Mouse (Mus musculus): ENCODE measurements around the gene Ip6k2. TPM values are rescaled to one million over a fixed set of nuclear protein-coding genes. Genes with fewer than 3 reads are reported as not detected.

The Ip6k2 gene
- polyA plus RNA-seq, 1 experiment from 2014 or later: 89.3 TPM

DNA sequence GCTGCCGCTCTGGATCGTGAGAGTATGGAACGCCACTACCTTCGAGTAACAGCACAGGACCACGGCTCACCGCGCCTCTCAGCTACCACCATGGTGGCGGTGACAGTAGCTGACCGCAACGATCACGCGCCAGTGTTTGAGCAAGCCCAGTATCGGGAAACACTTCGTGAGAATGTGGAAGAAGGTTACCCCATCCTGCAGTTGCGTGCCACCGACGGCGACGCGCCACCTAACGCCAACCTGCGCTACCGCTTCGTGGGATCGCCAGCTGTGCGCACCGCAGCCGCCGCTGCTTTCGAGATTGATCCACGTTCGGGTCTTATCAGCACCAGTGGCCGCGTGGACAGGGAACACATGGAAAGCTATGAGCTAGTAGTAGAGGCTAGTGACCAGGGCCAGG is 43.9 kb downstream of the Ip6k2 start:
- peaks cover 12% of the 10 kb centered on the region; the same call in 1 of the 2 replicates for H3K36me3 ChIP-seq (replicated peaks)
- H3K27ac ChIP-seq: no peak overlapping the region
- H3K27me3 ChIP-seq (ENCODE audit: poor library complexity, severe bottlenecking): peaks cover 98% of the 10 kb centered on the region
- 18% methylated on average over 34 of the region's 34 CpGs for WGBS
- peaks cover 54% of the 10 kb centered on the region for H3K4me1 ChIP-seq
- peak overlapping the region; percentile 69 for H3K4me3 ChIP-seq
- no peaks in the 10 kb centered on the region for H3K9me3 ChIP-seq
- DNase-seq (ENCODE audit: extremely low spot score, low spot score): no peak

DNA sequence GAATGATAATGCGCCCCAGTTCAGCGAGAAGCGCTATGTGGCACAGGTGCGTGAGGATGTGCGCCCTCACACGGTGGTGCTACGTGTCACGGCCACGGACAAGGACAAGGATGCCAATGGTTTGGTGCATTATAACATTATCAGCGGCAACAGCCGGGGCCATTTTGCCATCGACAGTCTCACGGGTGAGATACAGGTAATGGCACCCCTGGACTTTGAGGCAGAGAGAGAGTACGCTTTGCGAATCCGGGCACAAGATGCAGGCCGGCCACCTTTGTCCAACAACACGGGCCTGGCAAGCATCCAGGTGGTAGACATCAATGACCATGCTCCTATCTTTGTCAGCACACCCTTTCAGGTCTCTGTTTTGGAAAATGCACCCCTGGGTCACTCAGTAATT is 44.3 kb downstream of the Ip6k2 start:
- 71% methylated on average over 18 of the region's 18 CpGs for WGBS
- DNase-seq (ENCODE audit: extremely low spot score, low spot score): no peak
- Histone ChIP-seq H3K9me3 (no peaks in the 10 kb centered on the region), H3K27ac (no peak overlapping the region), H3K4me3 (peak overlapping the region; percentile 69), H3K4me1 (peaks cover 59% of the 10 kb centered on the region), H3K36me3 (replicated peaks) (peaks cover 12% of the 10 kb centered on the region; the same call in 1 of the 2 replicates), H3K27me3 (ENCODE audit: poor library complexity, severe bottlenecking) (peaks cover 100% of the 10 kb centered on the region)

GRCm38 (mm10) chr9:108831637-108832036 is 48.0 kb downstream of the Ip6k2 start:
- H3K9me3 ChIP-seq: no peaks in the 10 kb centered on the region
- 8% methylated on average over 23 of the region's 23 CpGs for WGBS
- H3K27me3 ChIP-seq (ENCODE audit: poor library complexity, severe bottlenecking): peaks cover 85% of the 10 kb centered on the region
- no peak overlapping the region for H3K27ac ChIP-seq
- no peak for DNase-seq (ENCODE audit: extremely low spot score, low spot score)
- H3K36me3 ChIP-seq (replicated peaks): peaks cover 34% of the 10 kb centered on the region
- H3K4me3 ChIP-seq: peak overlapping the region; percentile 64
- H3K4me1 ChIP-seq: peaks cover 32% of the 10 kb centered on the region

DNA sequence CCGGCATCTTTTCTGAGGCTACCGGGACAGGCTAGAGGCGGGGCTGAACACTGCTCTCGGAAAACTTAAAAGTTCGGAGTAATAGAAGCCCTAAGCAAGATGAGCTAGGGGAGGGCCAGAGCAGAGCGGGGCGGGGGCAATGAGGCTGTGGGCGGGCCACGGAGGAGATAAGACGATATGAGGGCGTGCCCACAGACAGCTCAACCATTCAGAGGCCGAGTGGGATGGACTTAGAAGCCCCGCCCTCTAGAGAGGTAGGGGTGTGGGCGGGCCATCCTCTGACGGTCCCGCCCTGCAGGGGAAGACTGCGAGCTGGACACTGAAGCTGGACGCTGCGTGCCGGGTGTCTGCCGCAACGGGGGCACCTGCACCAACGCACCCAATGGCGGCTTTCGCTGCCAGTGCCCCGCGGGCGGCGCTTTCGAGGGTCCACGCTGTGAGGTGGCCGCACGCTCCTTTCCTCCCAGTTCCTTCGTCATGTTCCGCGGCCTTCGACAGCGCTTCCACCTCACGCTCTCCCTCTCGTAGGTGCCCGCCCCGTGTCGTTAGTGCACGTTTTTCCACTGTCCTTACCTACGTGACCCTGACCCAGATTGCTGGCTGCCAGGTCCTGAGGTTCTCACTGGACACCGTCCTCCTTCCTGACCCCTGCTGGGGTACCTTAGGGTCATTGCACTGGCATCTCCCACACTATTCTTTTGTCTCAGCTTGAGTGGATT is 49.0 kb downstream of the Ip6k2 start:
- peaks cover 23% of the 10 kb centered on the region for H3K4me1 ChIP-seq
- no peak overlapping the region for H3K27ac ChIP-seq
- peaks cover 75% of the 10 kb centered on the region for H3K27me3 ChIP-seq (ENCODE audit: poor library complexity, severe bottlenecking)
- peak; percentile 88 for DNase-seq (ENCODE audit: extremely low spot score, low spot score)
- no peaks in the 10 kb centered on the region for H3K9me3 ChIP-seq
- H3K4me3 ChIP-seq: peak overlapping the region; percentile 64
- 6% methylated on average over 46 of the region's 46 CpGs for WGBS
- peaks cover 34% of the 10 kb centered on the region for H3K36me3 ChIP-seq (replicated peaks)

DNA sequence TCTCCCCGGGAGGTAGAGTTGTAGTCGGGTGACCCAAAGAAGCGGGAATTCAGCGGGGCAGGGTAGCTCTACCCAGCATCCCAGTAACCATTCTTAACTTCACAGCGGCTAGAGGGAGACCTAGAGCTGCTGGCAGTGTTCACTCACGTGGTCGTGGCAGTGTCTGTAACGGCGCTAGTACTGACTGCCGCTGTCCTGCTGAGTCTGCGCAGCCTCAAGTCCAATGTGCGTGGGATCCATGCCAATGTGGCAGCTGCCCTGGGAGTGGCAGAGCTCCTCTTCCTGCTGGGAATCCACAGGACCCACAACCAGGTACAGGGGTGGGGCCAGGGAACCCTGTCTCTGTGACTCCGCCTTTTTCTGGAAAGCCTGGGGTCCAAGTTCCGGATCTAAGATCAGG is 59.4 kb downstream of the Ip6k2 start:
- peak overlapping the region; percentile 27 for H3K4me3 ChIP-seq
- H3K4me1 ChIP-seq: peaks cover 11% of the 10 kb centered on the region
- no peak for DNase-seq (ENCODE audit: extremely low spot score, low spot score)
- no peak overlapping the region; the same call in 1 of the 2 replicates for H3K27ac ChIP-seq
- peaks cover 26% of the 10 kb centered on the region for H3K27me3 ChIP-seq (ENCODE audit: poor library complexity, severe bottlenecking)
- 22% methylated on average over 14 of the region's 14 CpGs for WGBS
- H3K9me3 ChIP-seq: no peaks in the 10 kb centered on the region
- H3K36me3 ChIP-seq (replicated peaks): peaks cover 16% of the 10 kb centered on the region

DNA sequence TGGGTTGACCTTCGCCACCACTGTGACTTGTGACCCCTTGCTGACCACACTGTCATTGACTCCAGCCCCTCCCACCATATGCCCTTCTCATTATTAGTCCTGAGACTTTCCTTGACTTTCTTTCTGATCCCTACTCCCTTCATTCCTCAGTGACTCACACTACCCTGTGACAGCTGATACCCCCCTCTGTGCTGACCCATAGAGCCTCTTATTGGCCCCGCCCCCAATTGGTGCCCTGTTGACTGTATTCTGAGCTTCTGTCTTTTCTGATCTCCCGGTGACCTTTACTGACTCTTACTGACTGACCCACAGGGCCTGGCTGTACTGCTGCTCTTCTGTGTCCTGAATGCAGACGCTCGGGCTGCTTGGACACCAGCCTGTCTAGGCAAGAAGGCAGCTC is 61.8 kb downstream of the Ip6k2 start:
- Histone ChIP-seq H3K27ac (no peak overlapping the region), H3K4me3 (no peak overlapping the region), H3K36me3 (replicated peaks) (peaks cover 26% of the 10 kb centered on the region), H3K9me3 (no peaks in the 10 kb centered on the region), H3K27me3 (ENCODE audit: poor library complexity, severe bottlenecking) (peaks cover 26% of the 10 kb centered on the region), H3K4me1 (peaks cover 11% of the 10 kb centered on the region)
- no peak for DNase-seq (ENCODE audit: extremely low spot score, low spot score)
- 80% methylated on average over 5 of the region's 5 CpGs for WGBS

DNA sequence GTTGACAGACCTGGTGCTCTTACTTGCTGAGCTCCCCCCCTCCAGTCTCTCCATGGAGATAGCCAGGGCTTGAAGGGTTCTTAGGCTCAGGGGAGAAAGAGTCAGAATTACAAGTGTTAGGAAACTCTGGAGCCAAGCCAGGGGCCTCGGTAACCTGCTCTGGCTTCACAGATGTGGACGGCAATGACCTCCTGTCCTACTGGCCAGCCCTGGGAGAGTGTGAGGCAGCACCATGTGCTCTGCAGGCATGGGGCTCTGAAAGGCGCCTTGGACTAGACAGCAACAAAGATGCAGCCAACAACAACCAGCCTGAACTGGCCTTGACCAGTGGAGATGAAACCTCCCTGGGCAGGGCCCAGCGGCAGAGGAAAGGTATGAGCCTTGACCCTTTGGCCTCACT is 63.8 kb downstream of the Ip6k2 start:
- H3K27ac ChIP-seq: no peak overlapping the region
- WGBS: 90% methylated on average over 4 of the region's 4 CpGs
- H3K36me3 ChIP-seq (replicated peaks): peaks cover 20% of the 10 kb centered on the region; the same call in 1 of the 2 replicates
- H3K4me3 ChIP-seq: no peak overlapping the region
- no peak for DNase-seq (ENCODE audit: extremely low spot score, low spot score)
- no peaks in the 10 kb centered on the region for H3K9me3 ChIP-seq
- H3K27me3 ChIP-seq (ENCODE audit: poor library complexity, severe bottlenecking): peaks cover 17% of the 10 kb centered on the region
- H3K4me1 ChIP-seq: peaks cover 23% of the 10 kb centered on the region

DNA sequence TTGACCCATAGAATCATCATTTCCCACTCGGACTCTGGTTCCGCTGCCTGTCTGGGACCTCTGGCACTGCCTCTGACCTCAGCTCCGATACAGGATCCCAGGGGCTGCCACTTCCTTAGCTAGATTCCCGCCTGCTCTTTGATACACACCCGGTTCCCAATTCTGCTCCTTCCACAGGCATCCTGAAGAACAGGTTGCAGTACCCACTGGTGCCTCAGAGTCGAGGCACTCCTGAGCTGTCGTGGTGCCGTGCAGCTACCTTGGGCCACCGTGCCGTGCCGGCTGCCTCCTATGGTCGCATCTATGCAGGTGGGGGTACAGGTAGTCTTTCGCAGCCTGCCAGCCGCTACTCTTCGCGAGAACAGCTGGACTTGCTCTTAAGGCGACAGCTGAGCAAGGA is 64.8 kb downstream of the Ip6k2 start:
- H3K36me3 ChIP-seq (replicated peaks): peaks cover 20% of the 10 kb centered on the region; the same call in 1 of the 2 replicates
- peaks cover 19% of the 10 kb centered on the region for H3K4me1 ChIP-seq
- DNase-seq (ENCODE audit: extremely low spot score, low spot score): no peak
- H3K4me3 ChIP-seq: no peak overlapping the region
- peaks cover 7% of the 10 kb centered on the region for H3K27me3 ChIP-seq (ENCODE audit: poor library complexity, severe bottlenecking)
- H3K9me3 ChIP-seq: no peaks in the 10 kb centered on the region
- 79% methylated on average over 17 of the region's 17 CpGs for WGBS
- no peak overlapping the region for H3K27ac ChIP-seq

DNA sequence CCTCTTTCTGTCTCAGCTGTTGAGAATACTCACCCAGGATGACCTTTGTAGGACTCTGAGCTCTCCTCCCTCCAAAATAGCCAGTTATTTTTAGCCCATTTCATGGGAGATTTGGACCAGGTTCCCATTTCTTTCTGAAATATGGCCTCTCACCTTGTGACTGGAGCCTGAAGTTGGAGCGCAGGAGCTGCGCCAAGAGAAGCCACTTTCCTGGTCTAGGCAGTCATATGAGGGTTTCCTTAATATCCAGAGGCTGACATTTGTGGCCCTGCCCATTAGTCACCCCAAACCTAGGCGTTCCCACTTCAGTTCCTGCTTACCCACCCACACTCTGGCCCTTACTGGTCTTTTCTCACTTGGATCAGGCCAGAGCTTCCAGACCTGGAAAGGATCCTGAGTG is 69.4 kb downstream of the Ip6k2 start, which contains the start of gene Slc26a6:
TSS of gene Slc26a6 (plus strand) at position 308 of the 400 bp plus-strand sequence.
- WGBS: 88% methylated on average over 3 of the region's 3 CpGs
- H3K27ac ChIP-seq: peak within 1 kb of the TSS; percentile 91
- H3K4me1 ChIP-seq: peaks cover 36% of the 10 kb centered on the region
- peaks cover 27% of the 10 kb centered on the region for H3K36me3 ChIP-seq (replicated peaks)
- peaks cover 18% of the 10 kb centered on the region for H3K27me3 ChIP-seq (ENCODE audit: poor library complexity, severe bottlenecking)
- H3K9me3 ChIP-seq: no peaks in the 10 kb centered on the region
- peak within 1 kb of the TSS; percentile 78 for H3K4me3 ChIP-seq
- DNase-seq (ENCODE audit: extremely low spot score, low spot score): no peak

DNA sequence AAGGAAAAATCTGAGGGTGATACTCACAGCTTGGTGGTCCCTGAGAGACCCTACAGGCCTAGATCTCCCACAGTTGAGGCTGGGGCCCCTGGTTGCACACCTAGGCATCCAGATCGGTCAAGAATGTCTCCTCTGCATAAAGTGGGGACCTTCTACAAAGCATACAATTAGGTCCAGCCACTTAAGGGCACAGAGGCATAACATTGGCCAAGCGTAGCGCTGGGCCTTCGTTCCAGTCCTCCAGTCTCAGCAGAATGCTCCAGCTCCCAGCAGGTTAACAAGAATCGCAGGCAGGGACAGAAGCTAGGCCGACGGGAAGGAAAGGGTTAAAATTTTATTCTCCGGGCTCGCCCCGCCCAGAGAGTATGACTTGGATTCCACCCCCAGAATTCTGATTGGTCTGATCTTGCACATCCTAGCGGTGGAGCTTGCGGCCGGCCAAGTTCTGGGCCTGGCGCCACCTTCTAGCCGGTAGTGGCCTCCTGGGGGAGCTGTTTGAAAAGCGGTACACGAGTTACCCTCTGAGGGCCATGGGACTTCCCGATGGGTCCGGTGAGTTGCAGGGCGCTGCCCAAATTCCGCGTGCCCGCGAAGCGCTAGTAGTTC is 70.1 kb downstream of the Ip6k2 start:
- Histone ChIP-seq H3K4me3 (peak overlapping the region; percentile 78), H3K27ac (peak overlapping the region; percentile 91), H3K27me3 (ENCODE audit: poor library complexity, severe bottlenecking) (peaks cover 18% of the 10 kb centered on the region), H3K4me1 (peaks cover 36% of the 10 kb centered on the region), H3K9me3 (no peaks in the 10 kb centered on the region), H3K36me3 (replicated peaks) (peaks cover 30% of the 10 kb centered on the region)
- peak; percentile 93 for DNase-seq (ENCODE audit: extremely low spot score, low spot score)
- WGBS: 3% methylated on average over 25 of the region's 25 CpGs

DNA sequence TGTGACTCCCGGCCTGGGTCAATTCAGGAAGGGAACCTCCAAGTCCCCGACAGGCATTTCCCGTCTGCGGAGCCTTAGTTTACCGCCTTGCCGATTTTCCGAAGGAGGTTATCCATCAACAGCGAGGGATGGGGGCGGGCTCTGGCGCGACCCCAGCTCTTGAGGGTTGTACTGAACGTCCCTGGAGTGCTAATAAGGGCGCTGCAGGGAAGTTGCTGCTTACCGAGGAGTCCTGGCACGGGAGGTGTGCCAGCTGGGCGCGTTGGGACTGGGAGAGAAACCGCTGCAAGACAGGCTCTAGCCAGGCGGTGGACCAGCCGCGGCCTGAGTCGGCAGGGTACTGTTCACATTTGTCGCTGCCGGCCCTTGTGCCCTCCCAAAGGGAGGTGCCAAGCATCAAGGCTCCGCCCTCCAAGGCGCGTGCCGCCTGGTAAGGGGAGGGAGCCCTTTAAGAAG is 70.7 kb downstream of the Ip6k2 start:
- H3K27me3 ChIP-seq (ENCODE audit: poor library complexity, severe bottlenecking): peaks cover 18% of the 10 kb centered on the region
- H3K4me3 ChIP-seq: peak overlapping the region; percentile 78
- peaks cover 29% of the 10 kb centered on the region for H3K36me3 ChIP-seq (replicated peaks)
- under 1% methylated on average over 28 of the region's 28 CpGs for WGBS
- peak; percentile 86 for DNase-seq (ENCODE audit: extremely low spot score, low spot score)
- H3K27ac ChIP-seq: peak overlapping the region; percentile 91
- H3K4me1 ChIP-seq: peaks cover 36% of the 10 kb centered on the region
- H3K9me3 ChIP-seq: no peaks in the 10 kb centered on the region

- Histone ChIP-seq H3K9me3 (no peaks in the 10 kb centered on the region), H3K4me3 (peak overlapping the region; percentile 78), H3K27ac (no peak overlapping the region), H3K4me1 (peaks cover 36% of the 10 kb centered on the region), H3K27me3 (ENCODE audit: poor library complexity, severe bottlenecking) (peaks cover 18% of the 10 kb centered on the region), H3K36me3 (replicated peaks) (peaks cover 35% of the 10 kb centered on the region)
- DNase-seq (ENCODE audit: extremely low spot score, low spot score): no peak
- 56% methylated on average over 5 of the region's 5 CpGs for WGBS
These were observed 71.7 kb downstream of the Ip6k2 start for GRCm38 (mm10) chr9:108855335-108855734.
